Mouse (Mus musculus) embryonic facial prominence, embryonic 14.5 days (tissue): ENCODE data around the gene Hunk. TPM values are rescaled to one million over a fixed set of nuclear protein-coding genes. Genes with fewer than 3 reads are reported as not detected.
A peak's percentile ranks its signal among the peaks of the same experiment; 100 is the strongest.

ENCODE experiments used
- ATAC-seq: fragments of 200-750 bp; cut with Nextera tagmentation; 2 replicates; pipeline ENCODE4 v1.8.0; 2017; ENCODE audit warnings: low read depth, moderate number of reproducible peaks, moderate TSS enrichment
- DNase-seq: peaks from one replicate; pipeline ENCODE4 v3.0.0-alpha.2; 2015; ENCODE audit warnings: low spot score
- H3K27ac ChIP-seq: fragments of 300-500 bp; sonication (generic); replicated peaks from 2 replicates; pipeline ENCODE4 v1.5.1; 2014; ENCODE audit warnings: low read depth, mild to moderate bottlenecking, low read length, moderate library complexity
- H3K27me3 ChIP-seq: fragments of 300-500 bp; sonication (generic); replicated peaks from 2 replicates; pipeline ENCODE4 v1.6.1; 2014; ENCODE audit warnings: low read length; ENCODE audit not compliant: control insufficient read depth, insufficient read depth
- H3K36me3 ChIP-seq: fragments of 300-500 bp; sonication (generic); 2 replicates; pipeline ENCODE4 v1.6.1; 2014; ENCODE audit warnings: low read length, mixed read lengths; ENCODE audit not compliant: control insufficient read depth, insufficient read depth
- H3K4me1 ChIP-seq: fragments of 300-500 bp; sonication (generic); 2 replicates; pipeline ENCODE4 v1.6.1; 2014; ENCODE audit warnings: antibody characterized with exemption, low read length; ENCODE audit not compliant: control insufficient read depth, insufficient read depth
- H3K4me2 ChIP-seq: fragments of 300-500 bp; sonication (generic); 2 replicates; pipeline ENCODE4 v1.6.1; 2014; ENCODE audit warnings: low read depth, mild to moderate bottlenecking, low read length, moderate library complexity, mixed read lengths
- H3K4me3 ChIP-seq: fragments of 300-500 bp; sonication (generic); 2 replicates; pipeline ENCODE4 v1.5.1; 2014; ENCODE audit warnings: low read depth, mild to moderate bottlenecking, low read length
- H3K9ac ChIP-seq: fragments of 300-500 bp; sonication (generic); 2 replicates; pipeline ENCODE4 v1.6.1; 2014; ENCODE audit warnings: low read depth, mild to moderate bottlenecking, low read length, moderate library complexity, mixed read lengths
- H3K9me3 ChIP-seq: fragments of 300-500 bp; sonication (generic); 2 replicates; pipeline ENCODE4 v1.6.1; 2016; ENCODE audit warnings: low read length; ENCODE audit not compliant: control insufficient read depth
- WGBS: fragments of 180-500 bp; shearing (Covaris S2); extraction: QIAGEN DNeasy Blood & Tissue Kit; methylation state at CpG from one replicate; pipeline ENCODE4 v1.1.7; 2014; 5-methylcytosine and 5-hydroxymethylcytosine counted together
- polyA plus RNA-seq: library from polyadenylated mRNA; unstranded; fragments of >200 nt; fragmentation: Nextera tagmentation; extraction: Ambion mirVana; gene quantifications from 2 replicates; pipeline ENCODE4 v1.2.1, GENCODE M21; 2014

Gene Hunk
- polyA plus RNA-seq, 1 experiment from 2014 or later = 9.7 TPM

DNA sequence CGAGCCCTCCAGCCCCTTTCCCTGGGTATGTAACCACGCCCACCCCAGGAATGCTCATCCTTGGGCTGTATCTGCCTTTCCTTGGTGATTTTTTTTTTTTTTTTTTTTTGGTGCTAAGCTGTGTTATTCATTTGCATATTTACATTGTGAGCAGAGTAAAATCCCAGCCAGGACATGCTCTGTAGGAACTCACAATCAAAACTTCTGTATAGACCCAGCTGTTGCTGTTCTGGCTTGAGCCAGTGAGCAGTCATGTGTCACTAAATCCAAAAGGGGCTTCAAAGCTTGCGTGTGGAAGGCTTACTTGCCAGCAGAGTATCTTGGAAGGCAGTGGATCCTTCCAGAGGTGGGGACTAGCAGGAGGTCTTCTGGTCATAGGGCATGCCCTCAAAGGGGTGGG lies 159.7 kb downstream of the Hunk start:
- Histone ChIP-seq H3K9ac (no peak overlapping the region), H3K4me1 (peaks cover 12% of the 10 kb centered on the region), H3K4me3 (no peak overlapping the region), H3K9me3 (no peaks in the 10 kb centered on the region), H3K27ac (peak overlapping the region; percentile 17; the same call in 1 of the 2 replicates), H3K36me3 (no peaks in the 10 kb centered on the region), H3K4me2 (peak overlapping the region; percentile 15; the same call in 1 of the 2 replicates), H3K27me3 (no peaks in the 10 kb centered on the region)
- DNase-seq = peak; percentile 52
- 47% methylated on average over 3 of the region's 3 CpGs for WGBS
- ATAC-seq = 0 out of 2 replicates have a peak, but pooled peaks have one; percentile 32

DNA sequence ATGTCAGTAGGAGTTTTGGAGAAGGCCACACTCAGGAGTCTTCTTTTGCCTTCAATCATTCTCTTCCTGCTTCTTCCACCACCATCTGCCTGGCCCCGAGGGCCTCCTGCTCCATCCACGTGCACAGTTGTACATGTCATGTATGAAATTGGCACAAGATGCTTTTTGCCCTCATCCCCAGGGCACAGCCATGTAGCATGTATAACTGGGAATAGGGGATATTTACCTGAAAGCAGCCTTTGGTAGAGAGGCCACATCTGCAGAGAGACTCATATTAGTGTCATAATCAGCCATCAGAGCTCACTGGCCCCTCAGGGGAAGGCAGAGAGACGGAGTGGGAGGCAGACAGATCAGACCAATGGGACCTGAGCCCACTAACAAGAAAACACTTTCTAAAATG lies 160.8 kb downstream of the Hunk start:
- ATAC-seq (peak; percentile 62; the same call in 1 of the 2 replicates), DNase-seq (peak; percentile 35)
- H3K9me3 ChIP-seq = no peaks in the 10 kb centered on the region
- no peaks in the 10 kb centered on the region for H3K27me3 ChIP-seq
- no peak overlapping the region for H3K4me3 ChIP-seq
- peaks cover 12% of the 10 kb centered on the region for H3K4me1 ChIP-seq
- no peaks in the 10 kb centered on the region for H3K36me3 ChIP-seq
- 69% methylated on average over 3 of the region's 3 CpGs for WGBS
- H3K4me2 ChIP-seq = no peak overlapping the region
- H3K9ac ChIP-seq = no peak overlapping the region
- H3K27ac ChIP-seq = no peak overlapping the region

DNA sequence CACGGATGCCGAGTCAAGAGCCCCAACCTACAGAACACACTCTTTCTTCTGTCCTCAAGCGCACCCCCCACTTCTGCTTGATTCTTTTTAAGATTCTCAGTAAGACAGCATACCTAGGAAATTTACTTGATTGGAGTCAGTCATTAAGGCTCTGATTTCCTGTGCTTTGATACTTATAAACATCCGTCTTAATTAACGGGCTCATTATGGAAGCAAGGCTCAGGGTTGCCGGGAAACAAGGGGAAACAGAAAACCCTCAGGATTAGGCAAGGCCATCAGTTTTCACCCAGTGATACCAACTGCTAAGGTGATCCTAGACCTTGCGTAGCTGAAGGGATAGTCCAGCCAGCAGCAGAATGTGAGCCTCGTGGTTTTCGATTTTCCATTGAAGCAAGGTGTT lies 162.2 kb downstream of the Hunk start:
- ATAC-seq = peak; percentile 28; the same call in 1 of the 2 replicates
- no peaks in the 10 kb centered on the region for H3K36me3 ChIP-seq
- H3K9ac ChIP-seq = no peak overlapping the region
- no peaks in the 10 kb centered on the region for H3K9me3 ChIP-seq
- no peak overlapping the region for H3K4me3 ChIP-seq
- H3K27me3 ChIP-seq = no peaks in the 10 kb centered on the region
- H3K4me1 ChIP-seq = peaks cover 12% of the 10 kb centered on the region
- WGBS = 56% methylated on average over 9 of the region's 9 CpGs
- no peak for DNase-seq
- H3K4me2 ChIP-seq = no peak overlapping the region
- no peak overlapping the region for H3K27ac ChIP-seq

Other genes starting within 250 kb of the Hunk start
- gene Tiam1, start 242.2 kb upstream of the Hunk start, polyA plus RNA-seq = 31.0 and 34.6 TPM in 2 replicates
- 1,098 and 1,130 TPM in 2 replicates for gene Sod1, start 165.3 kb upstream of the Hunk start, polyA plus RNA-seq
- 23.6 and 25.4 TPM in 2 replicates for gene Scaf4, start 101.5 kb upstream of the Hunk start, polyA plus RNA-seq